Mouse (Mus musculus) left cerebral cortex, postnatal 10 days (tissue): ENCODE measurements at regions not wholly inside any gene's neighbourhood (a gene's known extent, or its start where the extent isn't known, plus 50 kb on each side); places are given as distances from the start of the nearest gene placed in this dataset.
"Not testable (repeated sequence)": the region's sequence is repeated elsewhere in the genome, so short reads cannot be mapped to it uniquely, and the experiment has no call there.

Experiments used
- DNase-seq, 2 experiments: peaks; one replicate each; pipeline ENCODE4 v3.0.0; 2021 to 2022; ENCODE audit warnings: low spot score in 2 of 2, mixed read lengths in 1 of 2; ENCODE audit errors: extremely low spot score in 1 of 2
- intact Hi-C: fragments of 180-260 bp; cut with DNase I; formaldehyde crosslinking; loops from one replicate; pipeline ENCODE4 v1.15.1; 2025

GRCm38 (mm10) chr2:166516261-166516660 is 197.4 kb downstream of the Prex1 start:
- no peak for DNase-seq
- intact Hi-C loops, result no loop called here

- no peak for DNase-seq
- intact Hi-C loops, result no loop called here
Observed at GRCm38 (mm10) chr2:166514664-166515063, 199.0 kb downstream of the Prex1 start.

GRCm38 (mm10) chr2:166512488-166512887 is 201.1 kb downstream of the Prex1 start:
- intact Hi-C loops, result no loop called here

GRCm38 (mm10) chr2:166511477-166511876 is 202.2 kb downstream of the Prex1 start:
- intact Hi-C loops, DNase-seq: not testable (repeated sequence)

More at GRCm38 (mm10) chr2:166512488-166512887, 201.1 kb downstream of the Prex1 start:
- no peak for DNase-seq

- no peak for DNase-seq
- intact Hi-C loops, result no loop called here
Observed at GRCm38 (mm10) chr2:166510776-166511175, 202.9 kb downstream of the Prex1 start.

- no peak for DNase-seq
- intact Hi-C loops, result no loop called here
Observed at GRCm38 (mm10) chr2:166509591-166509990, 204.0 kb downstream of the Prex1 start.

GRCm38 (mm10) chr2:166508656-166509420 is 204.8 kb downstream of the Prex1 start:
- DNase-seq, result no peak
- intact Hi-C loops, result no loop called here

GRCm38 (mm10) chr2:166505309-166505708 is 208.3 kb downstream of the Prex1 start:
- DNase-seq, result no peak

GRCm38 (mm10) chr2:166503666-166504065 is 210.0 kb downstream of the Prex1 start:
- intact Hi-C loops, result no loop called here

More at GRCm38 (mm10) chr2:166505309-166505708, 208.3 kb downstream of the Prex1 start:
- intact Hi-C loops, result no loop called here

GRCm38 (mm10) chr2:166492895-166493294 is 220.7 kb downstream of the Prex1 start:
- DNase-seq, result no peak
- intact Hi-C loops, result no loop called here

More at GRCm38 (mm10) chr2:166503666-166504065, 210.0 kb downstream of the Prex1 start:
- DNase-seq, result no peak

- DNase-seq, result no peak
- intact Hi-C loops, result no loop called here
Observed at GRCm38 (mm10) chr2:166492421-166492820, 221.2 kb downstream of the Prex1 start.

- no peak for DNase-seq
- intact Hi-C loops, result no loop called here
Observed at GRCm38 (mm10) chr2:166491861-166492260, 221.8 kb downstream of the Prex1 start.

- intact Hi-C loops, result no loop called here
- no peak for DNase-seq
Observed at GRCm38 (mm10) chr2:166489041-166489872, 224.4 kb downstream of the Prex1 start.

GRCm38 (mm10) chr2:166487688-166488087 is 225.9 kb downstream of the Prex1 start:
- intact Hi-C loops, result no loop called here
- DNase-seq, result peak in 1 of 2 experiments; percentile 70

GRCm38 (mm10) chr2:166485788-166486187 is 227.8 kb downstream of the Prex1 start:
- intact Hi-C loops, result no loop called here
- no peak for DNase-seq

GRCm38 (mm10) chr2:166485361-166485760 is 228.3 kb downstream of the Prex1 start:
- DNase-seq, result no peak
- intact Hi-C loops, result no loop called here

- intact Hi-C loops, result loop anchor here (5.0 kb wide), 1 partner anchor 46 kb away; no protein-coding TSS in a partner anchor
- DNase-seq, result no peak
Observed at GRCm38 (mm10) chr2:166483617-166484319, 229.9 kb downstream of the Prex1 start.

- intact Hi-C loops, result loop anchor here (5.0 kb wide), 1 partner anchor 46 kb away; no protein-coding TSS in a partner anchor
- DNase-seq, result no peak
Observed at GRCm38 (mm10) chr2:166482720-166483616, 230.7 kb downstream of the Prex1 start.
